Mouse (Mus musculus) splenic B cell, adult 2 months (primary cell): Measurements from ENCODE around the gene Itgb1bp1.

Experiments
- DNase-seq: peaks from one replicate; pipeline ENCODE4 v3.0.0-alpha.2; 2011; ENCODE audit warnings: low read depth, low spot score
- H3K27me3 ChIP-seq: 2 replicates; pipeline ENCODE4 v1.6.1; 2012; ENCODE audit warnings: mild to moderate bottlenecking, low read length, moderate library complexity, mixed read lengths; ENCODE audit not compliant: control insufficient read depth, poor library complexity, insufficient read depth, severe bottlenecking
- H3K36me3 ChIP-seq: 2 replicates; pipeline ENCODE4 v1.6.1; 2012; ENCODE audit warnings: mild to moderate bottlenecking, low read length, moderate library complexity, mixed read lengths; ENCODE audit not compliant: control insufficient read depth, poor library complexity, insufficient read depth, severe bottlenecking

Gene Itgb1bp1

GRCm38 (mm10) chr12:21284761-21285441 lies 1.2 kb downstream of the Itgb1bp1 start, which contains the start of gene Cpsf3:
TSS of gene Cpsf3 (plus strand) at chr12:21285391.
- Histone ChIP-seq H3K27me3 (no peaks in the 10 kb centered on the region), H3K36me3 (no peaks in the 10 kb centered on the region)
- DNase-seq = peak; percentile 60

- H3K27me3 ChIP-seq = no peaks in the 10 kb centered on the region
- no peak for DNase-seq
- H3K36me3 ChIP-seq = peaks cover 3% of the 10 kb centered on the region; the same call in 1 of the 2 replicates
These were observed 8.7 kb downstream of the Itgb1bp1 start for GRCm38 (mm10) chr12:21277352-21277864.

- no peak for DNase-seq
- peaks cover 8% of the 10 kb centered on the region; the same call in 1 of the 2 replicates for H3K36me3 ChIP-seq
- no peaks in the 10 kb centered on the region for H3K27me3 ChIP-seq
These were observed 11.6 kb downstream of the Itgb1bp1 start for GRCm38 (mm10) chr12:21274446-21274845.

GRCm38 (mm10) chr12:21268083-21268616 lies 17.9 kb downstream of the Itgb1bp1 start:
- peaks cover 6% of the 10 kb centered on the region; the same call in 1 of the 2 replicates for H3K36me3 ChIP-seq
- H3K27me3 ChIP-seq = no peaks in the 10 kb centered on the region

GRCm38 (mm10) chr12:21266784-21267098 lies 19.3 kb downstream of the Itgb1bp1 start:
- DNase-seq = no peak
- H3K27me3 ChIP-seq = no peaks in the 10 kb centered on the region
- H3K36me3 ChIP-seq = peaks cover 6% of the 10 kb centered on the region; the same call in 1 of the 2 replicates

More at GRCm38 (mm10) chr12:21268083-21268616, 17.9 kb downstream of the Itgb1bp1 start:
- no peak for DNase-seq

- DNase-seq = peak; percentile 53
- peaks cover 6% of the 10 kb centered on the region; the same call in 1 of the 2 replicates for H3K36me3 ChIP-seq
- H3K27me3 ChIP-seq = no peaks in the 10 kb centered on the region
These were observed 19.9 kb downstream of the Itgb1bp1 start for GRCm38 (mm10) chr12:21265946-21266783.

- no peaks in the 10 kb centered on the region for H3K27me3 ChIP-seq
- peaks cover 4% of the 10 kb centered on the region; the same call in 1 of the 2 replicates for H3K36me3 ChIP-seq
- DNase-seq = no peak
These were observed 20.6 kb downstream of the Itgb1bp1 start for GRCm38 (mm10) chr12:21265501-21265900.

- Histone ChIP-seq H3K36me3 (peaks cover 2% of the 10 kb centered on the region), H3K27me3 (no peaks in the 10 kb centered on the region)
- no peak for DNase-seq
These were observed 21.1 kb downstream of the Itgb1bp1 start for GRCm38 (mm10) chr12:21264970-21265369.

GRCm38 (mm10) chr12:21264241-21264640 lies 21.8 kb downstream of the Itgb1bp1 start:
- Histone ChIP-seq H3K36me3 (peaks cover 1% of the 10 kb centered on the region; the same call in 1 of the 2 replicates), H3K27me3 (no peaks in the 10 kb centered on the region)
- no peak for DNase-seq

GRCm38 (mm10) chr12:21263256-21263655 lies 22.8 kb downstream of the Itgb1bp1 start:
- Histone ChIP-seq H3K27me3 (no peaks in the 10 kb centered on the region), H3K36me3 (peaks cover 1% of the 10 kb centered on the region; the same call in 1 of the 2 replicates)
- no peak for DNase-seq

- no peak for DNase-seq
- no peaks in the 10 kb centered on the region for H3K27me3 ChIP-seq
These were observed 24.6 kb downstream of the Itgb1bp1 start for GRCm38 (mm10) chr12:21261521-21261920.

GRCm38 (mm10) chr12:21260494-21261256 lies 25.4 kb downstream of the Itgb1bp1 start:
- peak; percentile 49 for DNase-seq
- Histone ChIP-seq H3K36me3 (peaks cover 1% of the 10 kb centered on the region; the same call in 1 of the 2 replicates), H3K27me3 (no peaks in the 10 kb centered on the region)

More at GRCm38 (mm10) chr12:21261521-21261920, 24.6 kb downstream of the Itgb1bp1 start:
- H3K36me3 ChIP-seq = peaks cover 1% of the 10 kb centered on the region; the same call in 1 of the 2 replicates

GRCm38 (mm10) chr12:21247711-21248392 lies 38.2 kb downstream of the Itgb1bp1 start:
- no peaks in the 10 kb centered on the region for H3K27me3 ChIP-seq
- no peaks in the 10 kb centered on the region for H3K36me3 ChIP-seq
- DNase-seq = no peak
